9 mouse cellular contexts compared by ENCODE assay signal in genomic region chr6:128804823-128805640, GRCm38 (mm10). TPM values are rescaled to one million over a fixed set of nuclear protein-coding genes. Genes with fewer than 3 reads are reported as not detected.
DNase-seq lines count a peak whose midpoint lies in the region; TF ChIP-seq lines count a peak whose summit lies in the region.
"Not testable (repeated sequence)": the region's sequence is repeated elsewhere in the genome, so short reads cannot be mapped to it uniquely, and the experiment has no call there.
"Had no signal": no experiment of that assay in that cellular context is flagged by ENCODE, and none has a peak within 500 bp of the region (broad histone marks: within the 10 kb centered on the region; RNA-seq: fewer than 3 reads in every experiment).

No protein-coding gene starts in this region.

- not testable (repeated sequence) for H3K27ac ChIP-seq in hindbrain, embryonic 10.5 days; left cerebral cortex, adult 2 months

- not testable (repeated sequence) for H3K4me3 ChIP-seq in hindbrain, embryonic 10.5 days; left cerebral cortex, adult 2 months

- TF ChIP-seq CTCF in left cerebral cortex, adult 2 months (IDR thresholded peaks at IDR 0.05): peak; percentile 59

- H3K9me3 ChIP-seq in hindbrain, embryonic 10.5 days: not testable (repeated sequence)

- 63% methylated on average over 7 of the region's 7 CpGs for WGBS in hindbrain, embryonic 10.5 days

- H3K4me1 ChIP-seq in hindbrain, embryonic 10.5 days (replicated peaks): peaks cover 12% of the 10 kb centered on the region

- not testable (repeated sequence) for H3K27me3 ChIP-seq in hindbrain, embryonic 10.5 days (ENCODE audit: insufficient read depth, poor library complexity, severe bottlenecking)

- peak; percentile 27 for DNase-seq in Muller cell, postnatal 12 days (ENCODE audit: inconsistent ontology term)
- peak; percentile 84 for DNase-seq in cerebellum, postnatal 10 days
- DNase-seq in frontal cortex, adult 2 months (ENCODE audit: extremely low spot score in 1 of 2, low spot score in 1 of 2): peak; percentile 32 to 64
- peak; percentile 63 for DNase-seq in hindbrain, embryonic 10.5 days (ENCODE audit: low spot score)
- peak in 1 of 2 experiments; percentile 35 for DNase-seq in left cerebral cortex, adult 2 months (ENCODE audit: extremely low spot score in 1 of 2, low spot score in 2 of 2)
- DNase-seq in mesoderm, embryonic 11.5 days (ENCODE audit: low read depth, low spot score): peak; percentile 74
- DNase-seq in right cerebral cortex, postnatal 14 days: peak; percentile 66
- DNase-seq in urinary bladder, postnatal 36 days (ENCODE audit: low spot score in 2 of 2): peak; percentile 26 to 56

- intact Hi-C loops in left cerebral cortex, adult 2 months (cut with DNase I): loop anchor here (1.0 to 5.0 kb wide), 2 partner anchors 38 to 203 kb away; no protein-coding TSS in a partner anchor

- H3K36me3 ChIP-seq in hindbrain, embryonic 10.5 days: not testable (repeated sequence)

RNA-seq across cellular contexts. Expression of gene Klrb1c, which starts 16.0 kb away (rescaled TPM):
- 0.08 TPM in 1 of 2 replicates, not detected in the other for polyA plus RNA-seq in frontal cortex, adult 2 months (2012; rRNA removed)
- not detected in 2 replicates for polyA plus RNA-seq in hindbrain, embryonic 10.5 days (2016; fragmentation: Nextera tagmentation; extraction: Ambion mirVana)
- not detected for total RNA-seq in left cerebral cortex, adult 2 months (2021)

RNA-seq across cellular contexts. Expression of gene Gm44511, which starts 21.1 kb away (rescaled TPM):
- polyA plus RNA-seq in frontal cortex, adult 2 months (2012; rRNA removed): not detected in 2 replicates
- polyA plus RNA-seq in hindbrain, embryonic 10.5 days (2016; fragmentation: Nextera tagmentation; extraction: Ambion mirVana): not detected in 2 replicates
- not detected for total RNA-seq in left cerebral cortex, adult 2 months (2021)
- polyA plus RNA-seq: lung, embryonic 16.5 days had no signal

RNA-seq across cellular contexts. Expression of gene Klrb1b, which starts 21.1 kb away (rescaled TPM):
- polyA plus RNA-seq in frontal cortex, adult 2 months (2012; rRNA removed): not detected in 2 replicates
- not detected in 2 replicates for polyA plus RNA-seq in hindbrain, embryonic 10.5 days (2016; fragmentation: Nextera tagmentation; extraction: Ambion mirVana)
- not detected for total RNA-seq in left cerebral cortex, adult 2 months (2021)
